Comparison of ENCODE assay signal across 8 mouse cellular contexts in genomic region chr10:39291134-39291746, GRCm38 (mm10).
A peak's percentile ranks its signal among the peaks of the same experiment; 100 is the strongest.
DNase-seq lines count a peak whose midpoint lies in the region; ATAC-seq lines count a peak whose summit lies in the region.

No protein-coding gene starts in this region.

- no peak overlapping the region for H3K4me3 ChIP-seq in embryonic facial prominence, embryonic 14.5 days (ENCODE audit: low read depth, low read length)
- H3K4me3 ChIP-seq in heart, embryonic 10.5 days = no peak overlapping the region
- H3K4me3 ChIP-seq in stomach, embryonic 14.5 days (ENCODE audit: low read depth, low read length) = no peak overlapping the region

- peaks cover 34% of the 10 kb centered on the region for H3K4me1 ChIP-seq in embryonic facial prominence, embryonic 14.5 days (ENCODE audit: control insufficient read depth, insufficient read depth, low read length)
- peaks cover 26% of the 10 kb centered on the region for H3K4me1 ChIP-seq in heart, embryonic 10.5 days
- peaks cover 20% of the 10 kb centered on the region for H3K4me1 ChIP-seq in stomach, embryonic 14.5 days (ENCODE audit: control insufficient read depth, insufficient read depth, low read length)

- ATAC-seq in embryonic facial prominence, embryonic 14.5 days (ENCODE audit: low read depth) = peak; percentile 87
- ATAC-seq in stomach, embryonic 14.5 days (ENCODE audit: insufficient number of reproducible peaks, insufficient read depth, low FRiP score, low read depth) = peak; percentile 49; the same call in 1 of the 2 replicates

- no peak overlapping the region for H3K4me2 ChIP-seq in embryonic facial prominence, embryonic 14.5 days (ENCODE audit: low read depth, low read length)
- H3K4me2 ChIP-seq in stomach, embryonic 14.5 days (replicated peaks; ENCODE audit: low read depth, low read length) = no peak overlapping the region

- H3K36me3 ChIP-seq in embryonic facial prominence, embryonic 14.5 days (ENCODE audit: control insufficient read depth, insufficient read depth, low read length) = no peaks in the 10 kb centered on the region
- H3K36me3 ChIP-seq in heart, embryonic 10.5 days = no peaks in the 10 kb centered on the region
- no peaks in the 10 kb centered on the region for H3K36me3 ChIP-seq in stomach, embryonic 14.5 days (ENCODE audit: control insufficient read depth, insufficient read depth, low read length)

- no peak overlapping the region for H3K9ac ChIP-seq in embryonic facial prominence, embryonic 14.5 days (ENCODE audit: low read depth, low read length)
- H3K9ac ChIP-seq in stomach, embryonic 14.5 days (replicated peaks; ENCODE audit: low read depth, low read length) = no peak overlapping the region

- peak overlapping the region; percentile 73 for H3K27ac ChIP-seq in embryonic facial prominence, embryonic 14.5 days (replicated peaks; ENCODE audit: low read depth, low read length)
- peak overlapping the region; percentile 24; the same call in 1 of the 2 replicates for H3K27ac ChIP-seq in heart, embryonic 10.5 days
- H3K27ac ChIP-seq in stomach, embryonic 14.5 days (ENCODE audit: low read length) = peak overlapping the region; percentile 67; the same call in 1 of the 2 replicates

- 37% methylated on average over 8 of the region's 8 CpGs for WGBS in embryonic facial prominence, embryonic 14.5 days
- WGBS in heart, embryonic 10.5 days = 47% methylated on average over 8 of the region's 8 CpGs
- 48% methylated on average over 8 of the region's 8 CpGs for WGBS in stomach, embryonic 14.5 days

- no peaks in the 10 kb centered on the region for H3K27me3 ChIP-seq in embryonic facial prominence, embryonic 14.5 days (replicated peaks; ENCODE audit: control insufficient read depth, insufficient read depth, low read length)
- no peaks in the 10 kb centered on the region for H3K27me3 ChIP-seq in heart, embryonic 10.5 days (ENCODE audit: insufficient read depth, poor library complexity, severe bottlenecking)
- H3K27me3 ChIP-seq in stomach, embryonic 14.5 days (ENCODE audit: control insufficient read depth, insufficient read depth, low read length) = no peaks in the 10 kb centered on the region

- peak; percentile 37 for DNase-seq in layer of hippocampus, adult 11-12 months (ENCODE audit: low spot score)
- DNase-seq in layer of hippocampus, adult 9-10 months (ENCODE audit: low spot score) = no peak
- peak; percentile 95 for DNase-seq in embryonic facial prominence, embryonic 14.5 days (ENCODE audit: low spot score)
- no peak for DNase-seq in heart, embryonic 10.5 days (ENCODE audit: low spot score)
- DNase-seq in layer of hippocampus, adult 18-20 months (ENCODE audit: low spot score in 2 of 2) = peak; percentile 25 to 56
- peak; percentile 23 for DNase-seq in lung, postnatal 25 days (ENCODE audit: low spot score)
- no peak for DNase-seq in natural killer cell, adult 2 months (ENCODE audit: low spot score in 2 of 2)

- H3K9me3 ChIP-seq in embryonic facial prominence, embryonic 14.5 days (ENCODE audit: control insufficient read depth, low read length) = no peaks in the 10 kb centered on the region
- H3K9me3 ChIP-seq in heart, embryonic 10.5 days = no peaks in the 10 kb centered on the region
- no peaks in the 10 kb centered on the region for H3K9me3 ChIP-seq in stomach, embryonic 14.5 days (ENCODE audit: control insufficient read depth, low read depth, low read length)

Comparison
In these comparisons a context has a peak if more than half of its experiments do, and no peak if none do; other contexts are left out.
1. DNase-seq: peak in layer of hippocampus, adult 11-12 months (single experiment), embryonic facial prominence, embryonic 14.5 days (single experiment), layer of hippocampus, adult 18-20 months (2 of 2) and lung, postnatal 25 days (single experiment); none in layer of hippocampus, adult 9-10 months (single experiment), heart, embryonic 10.5 days (single experiment) and natural killer cell, adult 2 months (0 of 2).
2. Peak in every context shown above with its lines, with median percentiles within 50 percentile points of each other: H3K27ac ChIP-seq.